Mouse (Mus musculus): ENCODE measurements at regions not wholly inside any gene's neighbourhood (a gene's known extent, or its start where the extent isn't known, plus 50 kb on each side); places are given as distances from the start of the nearest gene placed in this dataset.

DNA sequence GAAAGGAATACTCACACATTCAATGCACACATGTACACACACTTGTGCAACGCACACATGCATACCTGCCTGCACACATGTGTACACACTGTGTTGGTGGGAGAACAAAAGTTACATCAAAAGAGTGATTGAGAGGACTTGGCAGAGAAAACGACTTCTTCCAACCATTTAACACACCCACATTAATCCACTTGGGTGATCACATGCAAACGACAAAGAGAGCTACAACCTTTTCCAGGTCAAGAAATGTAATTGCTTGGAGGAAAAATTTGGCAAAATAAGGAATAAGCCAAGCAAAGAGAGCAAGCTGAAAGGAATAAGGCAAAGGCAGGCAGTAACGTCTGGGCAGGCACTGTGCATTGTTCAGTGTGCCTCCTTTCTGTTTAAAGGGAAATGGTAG is 67.3 kb downstream of the C1d start:
- no peak for DNase-seq (ENCODE audit: low spot score in 2 of 2)

DNA sequence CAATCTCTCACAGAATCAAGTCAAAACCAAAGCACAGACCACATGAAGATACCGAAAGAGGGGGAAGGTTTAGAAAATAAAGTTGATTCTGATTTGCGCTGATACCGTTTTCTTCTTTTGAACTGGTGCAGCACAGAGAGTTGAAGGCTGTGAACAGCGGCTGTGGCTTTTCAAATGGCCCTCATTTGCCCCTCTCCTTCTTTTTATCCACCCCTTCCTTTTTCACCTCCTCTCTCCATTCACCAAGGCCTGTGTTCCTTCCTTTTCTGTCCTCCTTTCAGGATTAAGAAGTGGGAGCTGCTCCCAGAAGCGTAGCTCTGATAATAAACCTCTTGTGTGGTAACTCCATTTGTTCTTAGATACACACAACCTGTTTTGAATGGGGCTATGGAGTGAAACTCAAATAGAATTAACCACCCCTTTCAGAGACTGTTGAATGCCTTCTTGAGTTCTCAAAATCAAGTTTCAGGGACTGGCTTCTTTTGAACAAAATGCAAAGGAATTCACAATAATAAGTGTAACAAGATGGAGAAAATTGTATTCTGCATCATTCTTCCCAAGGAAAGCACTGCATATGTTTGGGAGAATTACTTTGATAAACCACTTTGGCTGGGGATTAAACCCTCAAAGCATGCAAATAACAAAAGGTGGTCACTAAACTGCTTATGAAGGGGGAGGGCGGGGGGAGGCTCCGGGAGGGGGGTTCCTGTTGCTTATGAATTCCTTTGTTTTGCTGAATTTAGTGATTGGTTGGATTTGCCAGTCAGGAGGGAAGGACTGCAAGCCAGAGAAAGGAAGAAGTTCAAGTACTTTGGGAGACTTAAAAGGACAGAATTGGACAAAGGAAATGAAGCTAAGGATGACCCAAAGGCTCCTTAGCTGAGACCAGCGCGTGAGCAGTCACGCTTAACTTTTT is 68.6 kb downstream of the C1d start:
- no peak for DNase-seq (ENCODE audit: low spot score in 2 of 2)

DNA sequence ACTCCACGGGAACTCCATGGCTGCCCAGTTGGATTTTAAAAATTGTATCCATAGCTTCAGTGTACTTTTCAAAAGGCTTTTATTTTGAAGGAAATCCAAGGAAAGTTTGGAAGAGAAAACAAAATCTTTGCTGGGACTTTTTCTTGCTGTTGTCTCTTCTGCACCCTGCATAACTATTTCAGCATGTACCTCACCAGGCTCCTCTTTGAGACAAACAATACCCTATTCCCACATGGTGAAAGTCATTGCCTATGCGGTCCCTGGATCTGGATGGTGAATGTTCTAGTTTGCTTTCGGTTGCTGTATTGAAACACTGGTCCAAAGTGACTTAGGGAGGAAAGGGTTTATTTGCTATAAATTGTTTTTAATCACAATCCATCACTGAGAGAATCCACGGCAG is 69.3 kb downstream of the C1d start:
- no peak for DNase-seq (ENCODE audit: low spot score in 2 of 2)

DNA sequence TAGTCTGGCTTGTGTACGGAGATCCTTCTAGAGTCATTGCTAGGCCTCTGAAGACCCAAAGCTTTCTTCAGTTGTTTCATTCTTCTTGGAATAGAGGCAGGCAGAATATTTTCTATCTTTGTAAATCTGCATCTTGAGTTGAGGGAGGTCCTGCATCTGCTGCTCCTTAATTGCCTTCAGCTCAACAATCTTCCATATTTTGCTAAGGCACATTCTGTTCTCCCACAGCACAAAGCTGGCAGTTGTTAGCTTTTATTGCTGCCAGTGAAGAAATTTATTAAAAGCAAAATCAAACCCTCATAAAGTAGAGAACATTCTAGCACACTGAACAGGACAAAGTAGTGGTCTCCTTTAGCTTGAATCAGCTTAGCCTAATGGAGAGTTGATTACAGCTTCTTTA is 94.1 kb downstream of the C1d start:
- no peak for DNase-seq (ENCODE audit: low spot score in 2 of 2)

DNA sequence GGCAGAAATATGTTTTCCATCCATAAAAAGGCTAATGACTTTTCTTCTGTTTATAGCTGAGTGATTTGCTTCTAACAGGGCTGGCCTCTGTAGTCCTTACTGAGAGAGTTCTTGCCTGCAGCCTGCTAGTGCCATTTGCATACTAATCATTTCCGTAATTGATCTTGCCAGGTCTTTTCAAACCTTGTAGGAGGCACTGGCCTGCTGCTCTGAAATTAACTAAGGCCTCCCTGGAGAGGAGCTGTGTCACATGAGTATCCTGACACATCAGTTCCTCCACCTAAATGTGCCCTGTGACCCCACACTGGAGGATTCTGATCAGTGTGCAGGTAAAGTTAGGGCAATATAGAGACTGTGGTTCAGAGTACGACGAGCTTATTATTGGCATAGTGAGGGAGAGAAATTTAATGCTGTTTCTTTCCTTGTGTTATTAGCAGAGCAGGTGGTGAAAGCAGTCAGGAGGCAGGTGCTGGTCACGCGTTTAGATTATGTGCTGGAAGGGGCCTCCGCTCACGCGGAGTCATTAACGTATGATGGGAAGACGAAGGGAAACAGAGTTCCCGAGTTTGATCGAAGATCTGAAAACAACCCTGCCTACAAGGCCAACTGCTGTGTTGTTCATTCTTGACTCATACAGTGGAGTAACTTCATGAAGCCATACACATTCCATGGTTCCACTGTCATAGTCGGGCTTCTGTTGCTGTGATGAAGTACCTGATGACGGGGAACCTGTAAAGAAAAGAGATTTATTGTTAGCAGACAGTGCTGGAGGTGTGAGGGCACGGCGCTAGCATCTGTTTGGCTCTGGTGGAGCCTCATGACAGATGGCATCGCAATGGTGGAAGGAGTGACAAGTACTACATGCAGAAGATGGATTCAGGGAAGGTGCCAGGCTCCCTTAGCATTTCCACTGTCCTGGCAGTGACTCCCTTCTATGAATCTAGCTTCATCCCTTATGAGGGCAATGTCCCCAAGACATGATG is 95.1 kb downstream of the C1d start:
- DNase-seq (ENCODE audit: low spot score in 2 of 2) = no peak

DNA sequence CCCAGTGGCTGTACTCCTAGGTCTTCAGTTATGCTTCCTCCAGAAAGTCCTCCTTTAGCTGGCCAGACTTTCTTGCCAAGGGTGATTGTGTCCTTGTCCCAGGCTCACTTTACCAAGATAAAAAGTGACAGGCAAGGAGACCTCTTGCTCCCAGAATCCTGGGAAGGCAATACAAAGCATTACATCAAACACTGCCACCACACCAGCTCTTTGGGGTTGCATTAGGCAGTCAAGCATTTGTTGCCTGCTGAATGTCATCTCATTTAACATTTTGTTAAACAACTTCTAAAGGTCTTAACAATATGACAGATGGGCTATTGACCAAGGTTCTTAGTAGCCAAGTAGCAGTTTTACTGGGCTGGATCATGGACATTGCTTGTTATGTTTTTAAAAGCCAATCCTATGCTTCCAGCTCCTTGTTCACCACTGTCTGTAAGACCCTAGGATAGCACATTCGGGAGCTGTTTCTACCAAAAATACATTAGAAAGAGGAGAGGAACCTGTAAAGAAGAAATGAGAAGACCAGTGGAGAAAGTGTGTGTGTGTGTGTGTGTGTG is 102.4 kb downstream of the C1d start:
- no peak for DNase-seq (ENCODE audit: low spot score in 2 of 2)

DNA sequence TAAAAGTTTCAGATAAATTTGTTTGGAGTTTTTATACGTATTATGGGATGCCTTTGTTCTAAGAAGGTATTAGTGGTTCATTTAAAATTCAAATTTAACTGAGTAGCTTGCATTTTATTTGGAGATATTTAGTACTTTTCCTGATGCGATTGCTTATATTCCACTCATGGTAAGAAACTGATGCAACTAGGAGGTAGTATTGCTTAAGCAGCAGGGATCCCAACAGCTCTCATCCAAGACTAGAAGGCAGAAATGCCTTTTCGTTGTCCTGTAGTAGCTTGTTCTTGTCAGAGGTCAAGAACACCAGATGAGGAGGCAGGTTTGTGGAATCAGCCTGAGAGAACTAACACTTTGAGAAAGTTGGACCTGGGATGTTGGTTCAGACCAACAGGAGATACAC is 120.5 kb downstream of the C1d start:
- DNase-seq (ENCODE audit: low spot score in 2 of 2) = no peak

DNA sequence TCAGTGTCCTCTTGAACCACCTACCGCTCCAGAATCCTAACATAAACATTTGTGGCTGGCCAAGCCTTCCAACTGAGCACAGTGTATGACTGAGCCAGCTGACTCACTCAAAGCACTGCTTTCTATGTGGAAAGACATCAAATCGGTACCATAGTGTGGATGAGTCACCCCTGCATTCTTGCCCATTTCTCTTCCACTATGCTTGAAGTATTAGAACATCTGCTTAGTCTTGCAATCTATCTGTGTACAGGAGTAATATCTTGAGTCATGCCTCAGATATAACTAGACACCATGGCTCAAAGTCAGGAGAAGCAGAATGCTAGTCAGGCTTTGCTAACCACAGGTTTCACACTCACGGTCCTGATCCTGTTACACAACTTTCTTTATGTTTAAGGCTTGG is 129.4 kb downstream of the C1d start:
- no peak for DNase-seq (ENCODE audit: low spot score in 2 of 2)

DNA sequence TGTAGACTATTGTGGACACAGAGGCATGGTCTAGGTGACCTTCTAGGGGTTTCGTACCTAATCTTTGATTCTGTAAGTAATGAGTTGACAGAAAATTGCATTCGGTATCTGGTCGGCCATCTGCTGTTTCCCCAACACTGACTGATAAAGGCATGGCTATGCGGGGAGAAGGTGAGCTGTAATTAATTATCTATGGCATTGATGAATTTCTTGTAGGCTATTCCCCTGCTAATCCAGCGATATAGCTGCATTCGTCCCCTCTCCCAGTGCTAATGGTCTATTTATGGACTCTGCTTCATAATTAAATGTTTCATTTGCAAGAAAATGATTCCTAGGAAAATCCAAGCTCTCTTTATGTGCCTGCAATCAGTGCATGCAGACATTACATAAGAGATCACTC is 136.5 kb downstream of the C1d start:
- no peak for DNase-seq (ENCODE audit: low spot score in 2 of 2)

DNA sequence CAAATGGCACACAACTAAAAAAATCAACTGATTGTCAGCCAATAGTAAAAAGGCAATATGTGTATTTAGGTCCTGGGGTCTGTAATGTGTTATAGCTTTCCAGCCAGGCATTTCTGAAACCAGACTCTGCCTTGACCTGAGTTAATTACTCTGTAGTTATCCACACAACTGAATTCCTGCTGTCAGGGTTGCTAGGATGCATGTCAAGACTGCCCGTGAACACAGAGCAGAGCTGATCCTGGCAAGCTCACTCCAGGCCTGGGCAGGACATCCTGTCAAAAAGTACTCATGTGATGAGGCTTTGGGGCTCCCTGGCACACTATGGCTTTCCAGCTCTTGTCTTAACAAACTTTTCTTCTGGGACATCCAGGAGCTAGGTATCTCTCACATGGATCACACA is 157.2 kb downstream of the C1d start:
- DNase-seq (ENCODE audit: low spot score in 2 of 2) = no peak

DNA sequence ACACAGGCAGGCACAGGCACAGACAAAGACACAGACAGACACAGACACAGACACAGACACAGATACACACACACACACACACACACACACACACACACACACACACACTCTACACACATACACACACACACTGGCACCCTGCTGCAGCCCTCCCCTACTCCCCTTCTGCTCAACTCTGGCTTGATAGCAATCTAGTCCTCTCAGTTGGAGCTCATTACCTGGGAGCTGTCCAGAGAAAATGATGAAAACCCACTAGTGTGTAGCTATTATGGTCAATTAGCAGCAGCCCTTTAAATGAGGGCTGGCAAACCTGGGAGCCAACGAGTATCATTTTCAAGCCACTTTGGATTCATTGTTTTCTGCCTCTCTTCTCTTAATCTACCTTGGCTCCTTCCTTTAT is 157.8 kb downstream of the C1d start:
- DNase-seq (ENCODE audit: low spot score in 2 of 2) = no peak

DNA sequence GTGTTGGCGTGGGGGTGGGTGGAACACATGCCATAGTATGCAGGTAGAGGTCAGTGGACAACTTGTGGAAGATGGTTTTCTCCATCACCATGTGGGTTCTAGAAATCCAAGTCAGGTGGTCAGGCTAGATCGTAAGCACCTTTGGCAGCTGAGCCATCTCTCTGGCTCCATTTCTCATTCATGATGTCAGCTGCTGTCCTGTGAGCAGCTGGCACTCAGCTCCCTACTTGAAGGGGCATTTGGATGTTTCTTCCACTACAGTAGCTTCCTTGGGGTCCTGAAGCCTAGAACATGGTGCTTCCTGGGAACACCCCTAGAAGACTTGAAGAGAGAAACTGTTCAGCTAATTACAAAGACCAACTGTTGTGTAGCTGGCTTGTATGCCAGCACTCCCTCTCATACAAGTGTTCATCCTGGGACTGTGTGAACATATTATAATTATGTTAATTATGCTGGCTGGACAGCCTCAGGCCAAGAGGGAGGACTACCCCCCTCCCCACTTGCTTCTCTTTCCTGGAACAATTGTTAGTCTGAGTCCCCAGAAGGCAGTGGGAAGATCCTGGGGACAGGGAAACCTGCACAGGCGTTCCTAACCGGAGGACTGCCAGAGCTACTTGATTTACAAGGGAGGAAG is 160.4 kb downstream of the C1d start:
- no peak for DNase-seq (ENCODE audit: low spot score in 2 of 2)

DNA sequence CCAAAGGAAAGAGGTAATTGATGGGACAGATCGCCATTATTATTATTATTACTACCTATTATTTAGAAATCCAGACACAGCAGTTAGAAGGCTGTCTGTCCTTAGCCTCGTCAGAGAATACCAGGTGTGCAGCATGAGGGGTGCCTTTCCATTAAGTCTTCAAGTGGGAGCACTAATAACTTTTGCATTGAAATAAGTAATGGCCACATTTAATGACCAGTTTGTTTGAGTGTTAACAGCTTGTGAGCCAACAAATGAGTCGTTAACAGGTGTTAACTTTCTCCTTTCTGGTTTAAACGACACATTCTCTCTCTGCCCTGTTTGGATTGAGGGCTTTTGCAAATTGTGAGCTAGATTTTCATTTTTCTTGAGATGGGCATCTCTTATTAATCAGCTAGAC is 184.8 kb downstream of the C1d start:
- DNase-seq (ENCODE audit: low spot score in 2 of 2) = no peak

DNA sequence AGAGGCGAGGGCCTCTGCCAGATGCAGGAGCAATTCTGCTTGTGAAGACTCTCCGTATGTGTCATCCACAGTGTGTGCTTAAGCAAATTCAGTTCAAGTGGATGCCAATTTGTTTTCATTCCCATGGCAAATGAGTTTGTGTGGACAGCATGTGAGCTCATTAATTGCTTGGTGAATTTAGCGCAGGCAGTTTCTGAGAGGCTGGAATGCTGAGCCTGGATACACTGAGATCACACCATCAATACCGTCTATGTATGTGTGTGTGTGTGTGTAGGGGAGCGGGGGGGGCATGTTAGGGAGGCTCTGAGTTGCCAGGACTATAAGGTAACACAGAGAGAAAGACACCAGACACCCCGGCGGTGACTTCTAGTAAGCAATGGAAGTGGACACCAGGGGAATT is 191.9 kb downstream of the C1d start:
- DNase-seq (ENCODE audit: low spot score in 2 of 2) = no peak

DNA sequence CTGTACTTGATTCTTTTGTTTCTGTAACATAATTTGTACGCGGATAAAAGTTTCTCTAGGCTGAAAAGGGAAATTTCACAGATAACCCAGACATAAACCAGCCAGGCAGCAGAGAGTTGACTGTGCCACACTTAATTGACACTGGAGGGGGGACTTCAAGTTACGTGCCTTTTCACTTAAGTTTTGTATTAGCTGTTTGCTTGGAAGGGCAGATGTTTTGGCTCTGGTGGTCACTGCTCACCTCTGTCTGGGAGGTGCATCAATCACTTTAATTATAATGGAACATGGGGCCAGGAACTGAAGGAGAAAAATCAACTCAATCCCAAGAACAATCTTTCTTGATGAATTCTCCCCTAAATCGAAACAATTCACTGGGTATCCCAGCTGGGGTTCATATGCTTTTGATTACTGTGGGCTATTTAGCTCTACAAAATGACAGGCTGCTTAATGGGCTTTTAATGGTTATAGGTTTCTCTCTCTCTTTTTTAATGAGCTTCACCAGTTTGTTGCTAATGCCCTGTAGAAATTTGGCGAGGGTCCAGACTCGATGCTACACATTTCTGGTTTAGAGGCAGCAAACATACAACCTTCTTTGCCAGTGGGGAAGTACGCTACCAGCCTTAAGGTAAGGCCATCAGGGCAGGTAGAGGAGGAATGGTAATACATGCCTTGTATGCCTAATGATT is 193.1 kb downstream of the C1d start:
- no peak for DNase-seq (ENCODE audit: low spot score in 2 of 2)

DNA sequence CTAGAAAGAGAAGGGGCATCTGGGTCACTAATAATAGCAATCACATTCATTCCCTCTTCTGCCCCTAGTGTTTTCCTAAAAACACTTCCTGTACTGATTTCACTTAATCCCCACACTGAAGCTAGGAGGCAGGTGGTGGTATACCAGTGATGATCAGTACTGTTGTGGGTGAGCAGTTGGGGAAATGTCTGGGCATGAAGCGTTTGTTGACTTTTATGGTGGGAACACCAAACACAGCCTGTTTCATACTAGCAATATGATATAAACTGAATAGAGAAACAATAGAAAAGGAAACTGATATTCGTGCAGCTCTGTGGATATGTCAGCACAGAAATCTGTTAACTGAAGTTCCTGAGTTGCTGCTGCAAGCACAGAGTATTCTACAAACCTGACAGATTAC is 194.1 kb downstream of the C1d start:
- no peak for DNase-seq (ENCODE audit: low spot score in 2 of 2)

DNA sequence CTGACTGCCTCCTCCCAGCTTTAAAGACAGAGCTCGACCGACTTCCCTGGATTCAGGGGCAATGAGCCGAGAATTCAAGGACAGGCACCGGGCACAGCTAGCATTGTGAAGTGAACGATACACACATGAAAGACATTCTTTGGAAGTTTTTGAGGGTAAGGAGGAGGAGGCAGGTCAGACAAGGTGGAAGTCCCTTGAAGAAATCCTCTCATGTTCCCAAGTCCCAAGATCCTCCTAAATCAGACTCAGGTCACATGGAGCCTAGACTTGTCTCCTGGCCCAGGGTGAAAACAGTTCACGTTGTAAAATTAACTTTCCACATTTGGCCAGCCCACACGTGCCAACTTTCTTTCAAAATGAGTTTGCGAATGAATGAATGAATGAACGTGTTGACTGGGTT is 196.2 kb downstream of the C1d start:
- DNase-seq (ENCODE audit: low spot score in 2 of 2) = no peak

DNA sequence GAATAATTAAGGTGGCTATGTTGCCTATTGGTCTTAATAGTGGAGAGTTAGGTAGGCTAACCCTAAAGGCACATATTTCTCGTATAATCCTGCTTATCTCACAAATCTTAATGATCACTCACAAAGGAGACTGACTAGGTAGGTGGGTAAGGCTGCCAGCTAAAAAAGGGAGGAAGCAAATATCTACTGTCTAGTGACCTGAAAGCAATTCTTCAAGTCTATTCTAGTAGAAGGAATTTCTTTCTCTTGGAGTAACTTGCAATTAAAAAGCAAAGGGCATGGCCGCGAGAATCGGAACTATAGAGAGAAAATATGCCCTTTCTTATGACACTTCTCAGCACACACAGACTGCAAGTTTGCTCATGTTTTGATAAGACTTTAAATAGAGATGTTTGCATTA is 201.6 kb downstream of the C1d start:
- no peak for DNase-seq (ENCODE audit: low spot score in 2 of 2)

DNA sequence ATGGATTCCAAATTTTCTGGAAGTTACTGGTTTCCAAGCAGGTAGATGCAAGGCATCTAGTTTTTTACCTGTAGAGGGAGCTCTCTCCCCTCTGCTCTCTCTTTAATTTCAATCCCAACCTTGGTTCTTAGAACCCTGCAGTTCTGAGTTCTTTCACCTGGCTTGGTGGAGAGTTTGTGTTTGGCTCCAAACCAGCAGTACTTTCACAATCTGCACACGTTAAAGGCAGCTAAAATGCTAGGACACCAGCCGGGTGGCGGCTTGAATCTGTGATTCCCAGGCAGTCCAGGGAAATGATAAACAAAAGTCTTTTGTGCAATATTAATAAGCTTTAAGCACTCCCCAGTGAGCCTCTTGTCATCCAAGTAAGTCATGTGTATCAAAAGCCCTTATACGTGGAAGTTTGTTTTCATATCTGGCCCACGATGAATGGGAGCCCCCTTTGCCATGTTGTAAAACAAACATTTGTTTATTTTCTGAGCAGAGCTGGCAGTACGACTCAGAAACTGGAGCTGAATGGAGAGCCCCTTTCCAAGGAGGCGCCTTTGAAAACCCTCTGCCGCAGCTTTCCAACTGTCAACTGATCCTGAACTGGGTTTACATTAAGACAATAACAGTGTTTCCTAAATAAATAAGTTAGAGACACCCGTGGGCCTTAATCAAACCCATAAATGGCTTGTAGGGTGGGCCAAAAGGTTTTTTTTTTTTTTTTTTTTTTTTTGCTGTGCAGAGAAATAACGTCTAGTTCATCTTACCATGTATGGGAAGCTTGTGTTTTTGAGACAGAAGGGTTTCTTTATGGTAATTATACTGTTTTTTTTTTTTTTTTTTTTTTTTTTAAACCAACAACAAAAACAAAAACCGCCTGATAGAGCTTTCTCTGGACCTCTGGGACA is 202.9 kb downstream of the C1d start:
- DNase-seq (ENCODE audit: low spot score in 2 of 2) = no peak

DNA sequence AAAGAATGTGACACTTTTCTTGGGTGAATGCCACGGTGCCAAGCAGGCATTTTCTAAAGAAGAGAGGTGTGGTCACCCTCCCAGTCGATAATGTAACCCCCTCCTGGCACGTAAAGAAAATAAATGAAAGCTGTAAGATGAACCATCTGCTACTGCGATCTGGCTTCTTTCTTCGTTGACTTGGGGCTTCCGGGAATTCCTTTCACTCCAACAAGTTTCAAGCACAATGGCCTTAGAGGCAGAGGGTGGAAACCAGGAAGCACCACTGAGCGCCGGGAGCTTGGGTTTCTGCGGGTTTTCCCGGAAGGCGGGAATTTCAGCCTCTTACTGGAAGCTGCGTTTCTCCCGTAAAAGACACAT is 203.5 kb downstream of the C1d start:
- no peak for DNase-seq (ENCODE audit: low spot score in 2 of 2)

All from adrenal gland, adult 18-20 months (tissue).